Mouse (Mus musculus) embryo, embryonic 10.5 days (tissue): ENCODE measurements around the gene Stac3.

ENCODE experiments used
- DNase-seq: peaks from one replicate; pipeline ENCODE4 v3.0.0-alpha.2; 2015; ENCODE audit warnings: low spot score

Gene Stac3

GRCm38 (mm10) chr10:127522088-127522581 is 20.6 kb downstream of the Stac3 start, which contains the start of gene Shmt2:
Gene Shmt2, minus strand, starts transcription at chr10:127522444.
- peak; percentile 99 for DNase-seq

GRCm38 (mm10) chr10:127524646-127525255 is 23.3 kb downstream of the Stac3 start:
- DNase-seq, result peak; percentile 22

- DNase-seq, result peak; percentile 10
These were observed 24.6 kb downstream of the Stac3 start for GRCm38 (mm10) chr10:127526048-127526447.

- peak; percentile 77 for DNase-seq
These were observed 25.2 kb downstream of the Stac3 start for GRCm38 (mm10) chr10:127526681-127527080.

- peak; percentile 42 for DNase-seq
These were observed 26.0 kb downstream of the Stac3 start for GRCm38 (mm10) chr10:127527481-127527880.

GRCm38 (mm10) chr10:127530945-127531344 is 29.5 kb downstream of the Stac3 start:
- DNase-seq, result peak; percentile 23

GRCm38 (mm10) chr10:127531548-127531947 is 30.1 kb downstream of the Stac3 start:
- peak; percentile 11 for DNase-seq

- DNase-seq, result peak; percentile 24
These were observed 32.8 kb downstream of the Stac3 start, which contains the start of gene Nxph4 for GRCm38 (mm10) chr10:127534036-127534928. Gene Nxph4, minus strand, starts transcription at chr10:127534559.

- peak; percentile 39 for DNase-seq
These were observed 33.5 kb downstream of the Stac3 start for GRCm38 (mm10) chr10:127534929-127535384.

GRCm38 (mm10) chr10:127536586-127537314 is 35.3 kb downstream of the Stac3 start:
- DNase-seq, result peak; percentile 74

GRCm38 (mm10) chr10:127537854-127538583 is 36.5 kb downstream of the Stac3 start:
- peak; percentile 88 for DNase-seq

- DNase-seq, result no peak
These were observed 40.0 kb downstream of the Stac3 start for GRCm38 (mm10) chr10:127541510-127541909.

- no peak for DNase-seq
These were observed 40.6 kb downstream of the Stac3 start for GRCm38 (mm10) chr10:127542084-127542483.

- DNase-seq, result no peak
These were observed 41.2 kb downstream of the Stac3 start for GRCm38 (mm10) chr10:127542720-127543119.

- no peak for DNase-seq
These were observed 42.4 kb downstream of the Stac3 start for GRCm38 (mm10) chr10:127543916-127544315.

- no peak for DNase-seq
These were observed 42.9 kb downstream of the Stac3 start for GRCm38 (mm10) chr10:127544375-127544774.

- DNase-seq, result no peak
These were observed 45.0 kb downstream of the Stac3 start for GRCm38 (mm10) chr10:127546505-127546904.

GRCm38 (mm10) chr10:127548236-127548635 is 46.8 kb downstream of the Stac3 start:
- DNase-seq, result no peak

GRCm38 (mm10) chr10:127549892-127550291 is 48.4 kb downstream of the Stac3 start:
- DNase-seq, result no peak

GRCm38 (mm10) chr10:127555703-127556102 is 54.2 kb downstream of the Stac3 start:
- DNase-seq, result peak; percentile 71

- DNase-seq, result peak; percentile 34
These were observed 55.9 kb downstream of the Stac3 start for GRCm38 (mm10) chr10:127557397-127557796.
